Mouse (Mus musculus) midbrain, embryonic 12.5 days (tissue): ENCODE data around the gene Tmem135. TPM values are rescaled to one million over a fixed set of nuclear protein-coding genes. Genes with fewer than 3 reads are reported as not detected.

ENCODE experiments used
- ATAC-seq: fragments of 200-750 bp; cut with Nextera tagmentation; 2 replicates; pipeline ENCODE4 v1.8.0; 2017; ENCODE audit warnings: low read depth, moderate TSS enrichment, moderate library complexity; ENCODE audit not compliant: low FRiP score
- H3K27ac ChIP-seq: fragments of 300-500 bp; sonication (generic); replicated peaks from 2 replicates; pipeline ENCODE4 v1.5.1; 2016; ENCODE audit warnings: mild to moderate bottlenecking
- H3K27me3 ChIP-seq: fragments of 300-500 bp; sonication (generic); 2 replicates; pipeline ENCODE4 v1.6.1; 2016; ENCODE audit warnings: mild to moderate bottlenecking
- H3K36me3 ChIP-seq: fragments of 300-500 bp; sonication (generic); 2 replicates; pipeline ENCODE4 v1.6.1; 2016
- H3K4me1 ChIP-seq: fragments of 300-500 bp; sonication (generic); 2 replicates; pipeline ENCODE4 v1.6.1; 2016
- H3K4me2 ChIP-seq: fragments of 300-500 bp; sonication (generic); replicated peaks from 2 replicates; pipeline ENCODE4 v1.6.1; 2016; ENCODE audit warnings: mild to moderate bottlenecking, moderate library complexity
- H3K4me3 ChIP-seq: fragments of 300-500 bp; sonication (generic); 2 replicates; pipeline ENCODE4 v1.5.1; 2016; ENCODE audit warnings: mild to moderate bottlenecking
- H3K9ac ChIP-seq: fragments of 300-500 bp; sonication (generic); replicated peaks from 2 replicates; pipeline ENCODE4 v1.6.1; 2016; ENCODE audit warnings: mild to moderate bottlenecking, moderate library complexity
- H3K9me3 ChIP-seq: fragments of 300-500 bp; sonication (generic); 2 replicates; pipeline ENCODE4 v1.6.1; 2016; ENCODE audit warnings: mild to moderate bottlenecking
- WGBS: fragments of 180-500 bp; shearing (Covaris S2); methylation state at CpG from one replicate; pipeline ENCODE4 v1.1.7; 2016; 5-methylcytosine and 5-hydroxymethylcytosine counted together
- polyA plus RNA-seq: library from polyadenylated mRNA; unstranded; fragments of >200 nt; fragmentation: Nextera tagmentation; extraction: Ambion mirVana; gene quantifications from 2 replicates; pipeline ENCODE4 v1.2.1, GENCODE M21; 2016

The Tmem135 gene
- polyA plus RNA-seq, 1 experiment from 2014 or later, result 19.1 TPM

DNA sequence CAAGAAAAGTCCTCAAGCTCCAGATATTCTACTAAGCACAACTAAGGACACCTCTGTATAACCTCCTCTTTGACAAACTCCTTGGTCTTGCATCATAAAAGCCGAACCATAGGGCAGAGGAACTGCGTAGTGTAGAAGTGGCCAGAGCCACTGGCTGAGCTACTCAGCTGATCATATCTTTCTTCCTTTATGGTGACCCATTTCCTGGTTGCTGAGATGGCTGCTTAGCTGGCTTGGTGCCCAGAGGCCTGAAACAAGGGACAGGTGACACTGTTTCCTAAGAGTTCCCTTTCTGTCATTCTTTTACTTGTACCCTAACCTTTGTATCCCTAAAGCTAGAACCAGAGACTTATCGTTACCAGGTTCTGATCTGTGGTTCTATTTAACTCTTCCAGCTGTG, 7.3 kb upstream of the Tmem135 start:
- Histone ChIP-seq H3K4me2 (no peak overlapping the region), H3K4me3 (no peak overlapping the region), H3K36me3 (no peaks in the 10 kb centered on the region), H3K4me1 (no peaks in the 10 kb centered on the region), H3K27me3 (peaks cover 7% of the 10 kb centered on the region; the same call in 1 of the 2 replicates), H3K9ac (no peak overlapping the region), H3K9me3 (no peaks in the 10 kb centered on the region), H3K27ac (no peak overlapping the region)
- no peak for ATAC-seq
- whole genome bisulfite sequencing, result 91% methylated on average over 3 of the region's 3 CpGs

DNA sequence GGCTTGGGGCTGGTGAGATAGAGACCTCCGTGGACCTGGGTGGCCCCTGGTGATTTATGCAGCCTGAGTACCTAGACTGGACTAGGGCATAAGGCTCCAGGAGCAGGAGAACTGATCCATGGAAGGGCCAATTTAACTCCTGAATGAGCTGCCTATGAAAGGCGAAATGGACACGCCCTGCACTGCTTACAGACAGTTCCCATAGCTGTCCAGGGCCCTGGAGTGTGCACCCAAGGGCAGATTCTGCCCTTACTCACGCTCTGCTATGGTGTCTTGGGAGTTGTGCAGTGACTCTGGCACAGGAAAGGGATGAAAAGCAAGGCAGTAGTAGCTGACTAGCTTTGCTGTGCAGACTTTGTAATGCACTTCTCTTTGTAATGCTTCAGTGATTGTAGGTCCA, 6.3 kb upstream of the Tmem135 start:
- H3K4me3 ChIP-seq, result no peak overlapping the region
- no peak overlapping the region for H3K27ac ChIP-seq
- WGBS, result 81% methylated on average over 4 of the region's 4 CpGs
- H3K4me1 ChIP-seq, result peaks cover under 1% of the 10 kb centered on the region
- H3K27me3 ChIP-seq, result peaks cover 13% of the 10 kb centered on the region
- H3K36me3 ChIP-seq, result no peaks in the 10 kb centered on the region
- ATAC-seq, result no peak
- H3K4me2 ChIP-seq, result no peak overlapping the region
- H3K9ac ChIP-seq, result no peak overlapping the region
- H3K9me3 ChIP-seq, result no peaks in the 10 kb centered on the region

GRCm38 (mm10) chr7:89407006-89407940, 3.3 kb upstream of the Tmem135 start:
- 89% methylated on average over 24 of the region's 24 CpGs for WGBS
- ATAC-seq, result no peak
- peaks cover 11% of the 10 kb centered on the region for H3K4me1 ChIP-seq
- no peak overlapping the region for H3K9ac ChIP-seq
- no peak overlapping the region for H3K27ac ChIP-seq
- H3K36me3 ChIP-seq, result no peaks in the 10 kb centered on the region
- H3K27me3 ChIP-seq, result peaks cover 32% of the 10 kb centered on the region
- H3K9me3 ChIP-seq, result no peaks in the 10 kb centered on the region
- H3K4me3 ChIP-seq, result no peak overlapping the region
- H3K4me2 ChIP-seq, result no peak overlapping the region

DNA sequence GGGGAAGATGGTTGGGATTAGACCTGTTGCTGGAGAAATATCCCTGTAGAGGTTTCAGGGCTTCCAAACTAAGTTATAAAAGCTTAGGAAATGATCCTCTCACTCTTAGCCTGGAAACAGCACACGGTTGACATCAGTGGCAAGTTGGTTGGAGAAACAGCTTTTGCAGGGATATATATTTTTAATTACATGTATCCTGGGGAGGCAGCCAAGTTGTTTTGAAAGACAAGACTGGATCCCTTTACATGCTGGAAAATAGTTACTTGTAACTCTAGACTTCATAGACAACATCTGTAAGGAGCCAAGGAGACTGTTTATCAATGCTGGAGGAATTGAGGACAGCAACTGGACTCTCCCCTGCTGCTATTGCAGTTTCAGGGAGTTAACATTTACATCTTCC, 2.0 kb upstream of the Tmem135 start:
- 65% methylated on average over 1 of the region's 1 CpGs for WGBS
- Histone ChIP-seq H3K9me3 (no peaks in the 10 kb centered on the region), H3K9ac (no peak overlapping the region), H3K4me1 (peaks cover 19% of the 10 kb centered on the region), H3K4me3 (no peak overlapping the region), H3K27ac (no peak overlapping the region), H3K36me3 (no peaks in the 10 kb centered on the region), H3K4me2 (no peak overlapping the region), H3K27me3 (peaks cover 44% of the 10 kb centered on the region)
- no peak for ATAC-seq

DNA sequence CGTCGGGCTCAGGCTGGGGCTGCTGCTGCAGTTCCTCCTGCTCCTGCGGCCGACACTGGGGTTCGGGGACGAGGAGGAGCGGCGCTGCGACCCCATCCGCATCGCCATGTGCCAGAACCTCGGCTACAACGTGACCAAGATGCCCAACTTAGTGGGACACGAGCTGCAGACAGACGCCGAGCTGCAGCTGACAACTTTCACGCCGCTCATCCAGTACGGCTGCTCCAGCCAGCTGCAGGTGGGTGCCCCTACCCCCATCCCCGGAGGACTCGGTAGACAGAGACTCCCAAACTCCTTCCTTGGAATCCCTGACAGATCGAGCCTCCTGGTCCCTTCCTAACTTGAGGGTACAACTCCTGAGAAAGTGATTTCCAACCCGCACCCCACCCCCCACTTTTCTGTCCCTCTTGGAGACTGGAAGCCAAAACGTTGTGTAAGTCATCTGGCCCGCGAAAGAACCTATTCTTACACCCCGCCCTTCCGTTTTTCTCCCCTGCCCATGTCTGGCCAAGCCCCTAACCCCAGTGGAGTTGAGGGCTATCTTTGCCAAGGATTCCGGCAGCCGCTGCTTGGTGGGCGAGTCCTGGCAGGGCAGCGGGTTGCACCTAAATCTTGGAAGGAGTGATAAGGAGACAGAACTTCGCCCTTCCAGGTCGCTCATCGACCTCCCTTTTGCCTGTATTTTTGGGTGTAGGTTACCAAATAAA, 865 bp upstream of the Tmem135 start:
- peaks cover 27% of the 10 kb centered on the region for H3K4me1 ChIP-seq
- peak overlapping the region; percentile 65 for H3K9ac ChIP-seq
- ATAC-seq, result no peak
- H3K27ac ChIP-seq, result peak overlapping the region; percentile 35; the same call in 1 of the 2 replicates
- no peaks in the 10 kb centered on the region for H3K9me3 ChIP-seq
- WGBS, result under 1% methylated on average over 35 of the region's 35 CpGs
- peak overlapping the region; percentile 99 for H3K4me2 ChIP-seq
- H3K4me3 ChIP-seq, result peak overlapping the region; percentile 61
- no peaks in the 10 kb centered on the region for H3K36me3 ChIP-seq
- peaks cover 45% of the 10 kb centered on the region for H3K27me3 ChIP-seq

DNA sequence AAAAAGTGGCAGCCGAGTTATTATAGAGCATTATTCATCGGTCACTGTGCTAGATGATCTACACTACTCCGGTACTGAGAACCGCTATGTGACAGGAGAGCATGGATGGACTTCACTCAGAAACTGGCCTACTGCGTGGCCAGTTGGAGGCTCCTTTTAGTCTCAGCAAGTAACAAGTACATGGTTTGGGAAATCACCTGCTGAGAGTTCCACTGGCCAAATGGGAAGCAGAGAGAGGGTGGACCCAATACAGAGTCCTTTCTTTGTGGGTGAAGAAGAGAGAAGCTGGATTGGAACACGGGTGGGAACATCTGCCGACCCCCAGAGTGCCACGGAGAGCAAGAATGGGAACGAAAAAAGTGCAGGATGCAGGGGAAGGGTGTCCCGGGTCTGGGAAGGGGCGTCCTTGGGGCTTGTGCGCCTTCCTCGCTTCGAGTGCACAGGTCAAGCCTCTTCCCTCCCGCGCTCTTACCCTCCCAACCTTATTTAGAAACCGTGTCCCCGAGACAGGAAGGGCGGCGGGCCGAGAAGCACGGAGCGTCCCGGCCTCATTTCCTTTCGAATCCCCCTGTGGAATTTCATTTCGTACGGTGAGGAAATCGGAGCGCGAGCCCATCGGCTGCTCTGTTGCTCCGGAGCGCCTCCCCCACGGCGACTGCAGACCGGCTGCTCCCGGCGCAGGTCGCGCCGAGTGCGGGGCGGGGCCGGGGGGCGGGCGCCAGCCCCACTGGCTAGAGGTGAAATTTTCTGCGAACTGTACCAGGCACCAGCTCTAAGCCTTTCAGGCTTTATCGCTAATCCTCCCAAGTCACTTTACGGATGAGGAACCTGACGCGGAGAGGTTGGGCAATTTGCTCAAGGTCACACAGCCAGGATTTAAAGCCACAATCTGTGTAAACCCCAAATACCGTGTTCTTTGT, 709 bp downstream of the Tmem135 start:
- H3K27ac ChIP-seq, result peak overlapping the region; percentile 73
- peaks cover 45% of the 10 kb centered on the region for H3K27me3 ChIP-seq
- H3K4me2 ChIP-seq, result peak overlapping the region; percentile 99
- ATAC-seq, result peak; percentile 79
- peaks cover 27% of the 10 kb centered on the region for H3K4me1 ChIP-seq
- H3K9me3 ChIP-seq, result no peaks in the 10 kb centered on the region
- no peaks in the 10 kb centered on the region for H3K36me3 ChIP-seq
- peak overlapping the region; percentile 65 for H3K9ac ChIP-seq
- 4% methylated on average over 48 of the region's 52 CpGs for WGBS
- H3K4me3 ChIP-seq, result peak overlapping the region; percentile 61

GRCm38 (mm10) chr7:89401936-89402335, 2.1 kb downstream of the Tmem135 start:
- Histone ChIP-seq H3K27me3 (peaks cover 41% of the 10 kb centered on the region), H3K9me3 (no peaks in the 10 kb centered on the region), H3K4me3 (no peak overlapping the region), H3K27ac (no peak overlapping the region), H3K4me1 (peaks cover 27% of the 10 kb centered on the region), H3K36me3 (no peaks in the 10 kb centered on the region), H3K4me2 (no peak overlapping the region), H3K9ac (no peak overlapping the region)
- ATAC-seq, result no peak
- 80% methylated on average over 3 of the region's 3 CpGs for WGBS

GRCm38 (mm10) chr7:89401136-89401858, 2.7 kb downstream of the Tmem135 start:
- peaks cover 27% of the 10 kb centered on the region for H3K4me1 ChIP-seq
- H3K27me3 ChIP-seq, result peaks cover 38% of the 10 kb centered on the region
- 46% methylated on average over 11 of the region's 11 CpGs for WGBS
- no peak overlapping the region for H3K9ac ChIP-seq
- no peak for ATAC-seq
- no peaks in the 10 kb centered on the region for H3K9me3 ChIP-seq
- no peak overlapping the region for H3K27ac ChIP-seq
- H3K36me3 ChIP-seq, result no peaks in the 10 kb centered on the region
- H3K4me3 ChIP-seq, result no peak overlapping the region
- no peak overlapping the region for H3K4me2 ChIP-seq

DNA sequence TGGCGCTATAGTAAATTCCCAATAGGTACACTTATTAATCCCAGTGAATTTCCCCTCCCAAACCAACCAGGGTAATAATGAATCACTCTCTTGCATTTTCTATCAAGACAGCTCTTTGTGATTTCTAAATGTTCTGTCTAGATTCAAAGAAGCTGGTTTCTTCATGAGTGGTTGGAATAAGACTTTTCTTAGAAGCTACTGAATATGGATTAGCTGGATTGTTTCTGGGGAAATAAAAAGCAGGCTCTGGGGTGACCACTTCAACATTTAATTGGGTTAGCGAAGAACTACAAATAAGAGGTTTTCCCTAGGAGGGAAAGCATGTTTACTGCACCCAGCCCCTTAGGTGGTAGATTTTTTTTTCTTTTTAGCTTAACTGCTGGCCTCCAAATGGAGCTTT, 3.3 kb downstream of the Tmem135 start:
- Histone ChIP-seq H3K4me3 (no peak overlapping the region), H3K36me3 (no peaks in the 10 kb centered on the region), H3K27me3 (peaks cover 33% of the 10 kb centered on the region), H3K4me2 (no peak overlapping the region), H3K9me3 (no peaks in the 10 kb centered on the region), H3K4me1 (peaks cover 27% of the 10 kb centered on the region), H3K27ac (no peak overlapping the region), H3K9ac (no peak overlapping the region)
- no peak for ATAC-seq
- WGBS, result 46% methylated on average over 2 of the region's 2 CpGs

GRCm38 (mm10) chr7:89397837-89398534, 6.0 kb downstream of the Tmem135 start:
- no peak overlapping the region for H3K4me2 ChIP-seq
- peaks cover 16% of the 10 kb centered on the region; the same call in 1 of the 2 replicates for H3K4me1 ChIP-seq
- 74% methylated on average over 3 of the region's 3 CpGs for WGBS
- H3K27me3 ChIP-seq, result peaks cover 20% of the 10 kb centered on the region
- H3K27ac ChIP-seq, result no peak overlapping the region
- no peaks in the 10 kb centered on the region for H3K36me3 ChIP-seq
- H3K9me3 ChIP-seq, result no peaks in the 10 kb centered on the region
- no peak overlapping the region for H3K9ac ChIP-seq
- H3K4me3 ChIP-seq, result no peak overlapping the region
- no peak for ATAC-seq
